Mouse (Mus musculus): ENCODE measurements at regions not wholly inside any gene's neighbourhood (a gene's known extent, or its start where the extent isn't known, plus 50 kb on each side); places are given as distances from the start of the nearest gene placed in this dataset.

GRCm38 (mm10) chr6:103312149-103312548, 198.2 kb upstream of the Chl1 start:
- no peak for DNase-seq (ENCODE audit: low read depth, low spot score)

- DNase-seq (ENCODE audit: low read depth, low spot score): no peak
Measured at GRCm38 (mm10) chr6:103312935-103313334, 197.5 kb upstream of the Chl1 start.

DNA sequence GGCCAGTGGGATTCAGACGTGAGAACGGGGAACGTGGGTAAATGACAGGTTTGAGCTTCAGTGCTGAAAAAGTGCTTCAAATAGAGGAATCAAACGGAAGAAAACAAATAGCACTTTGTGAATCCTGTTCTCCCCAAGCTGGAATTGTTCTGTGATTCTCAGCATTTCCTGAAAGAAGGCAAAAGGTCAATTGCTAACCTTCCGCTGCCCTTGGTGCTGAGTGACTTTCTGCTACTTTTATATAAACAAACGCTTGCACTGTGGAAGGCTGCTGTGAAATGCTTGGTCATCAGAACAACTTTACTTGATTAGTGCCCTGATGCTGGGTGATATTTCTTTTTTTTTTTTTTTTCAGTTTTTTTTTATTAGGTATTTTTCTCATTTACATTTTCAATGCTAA, 192.3 kb upstream of the Chl1 start:
- DNase-seq (ENCODE audit: low read depth, low spot score): peak; percentile 13

GRCm38 (mm10) chr6:103318677-103319359, 191.6 kb upstream of the Chl1 start:
- DNase-seq (ENCODE audit: low read depth, low spot score): no peak

DNA sequence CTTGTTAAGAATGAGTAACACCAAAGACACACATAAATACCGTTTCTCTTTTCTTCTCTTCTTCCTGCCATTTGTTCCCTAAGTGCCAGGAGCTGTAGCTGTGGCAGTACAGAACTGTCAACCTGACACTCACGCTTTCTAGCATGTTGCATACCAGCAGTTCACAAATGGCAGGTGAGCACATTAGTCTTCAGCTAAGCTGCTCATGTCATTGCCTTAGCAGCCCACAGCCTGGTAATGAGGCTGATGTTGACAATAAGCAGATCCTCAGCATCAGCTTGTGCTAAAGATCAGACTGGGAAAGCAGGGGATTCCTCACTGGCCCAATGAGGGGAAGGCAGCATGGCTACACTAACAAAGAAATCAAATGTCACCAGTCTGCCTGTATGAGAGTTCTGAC, 190.4 kb upstream of the Chl1 start:
- DNase-seq (ENCODE audit: low read depth, low spot score): no peak

- DNase-seq (ENCODE audit: low read depth, low spot score): no peak
Measured at GRCm38 (mm10) chr6:103320550-103320949, 189.8 kb upstream of the Chl1 start.

GRCm38 (mm10) chr6:103321058-103321457, 189.3 kb upstream of the Chl1 start:
- no peak for DNase-seq (ENCODE audit: low read depth, low spot score)

- DNase-seq (ENCODE audit: low read depth, low spot score): no peak
Measured at GRCm38 (mm10) chr6:103322442-103322841, 187.9 kb upstream of the Chl1 start.

- DNase-seq (ENCODE audit: low read depth, low spot score): no peak
Measured at GRCm38 (mm10) chr6:103335683-103336082, 174.7 kb upstream of the Chl1 start.

GRCm38 (mm10) chr6:103339961-103340732, 170.2 kb upstream of the Chl1 start:
- DNase-seq (ENCODE audit: low read depth, low spot score): no peak

- DNase-seq (ENCODE audit: low read depth, low spot score): no peak
Measured at GRCm38 (mm10) chr6:103343515-103343914, 166.9 kb upstream of the Chl1 start.

DNA sequence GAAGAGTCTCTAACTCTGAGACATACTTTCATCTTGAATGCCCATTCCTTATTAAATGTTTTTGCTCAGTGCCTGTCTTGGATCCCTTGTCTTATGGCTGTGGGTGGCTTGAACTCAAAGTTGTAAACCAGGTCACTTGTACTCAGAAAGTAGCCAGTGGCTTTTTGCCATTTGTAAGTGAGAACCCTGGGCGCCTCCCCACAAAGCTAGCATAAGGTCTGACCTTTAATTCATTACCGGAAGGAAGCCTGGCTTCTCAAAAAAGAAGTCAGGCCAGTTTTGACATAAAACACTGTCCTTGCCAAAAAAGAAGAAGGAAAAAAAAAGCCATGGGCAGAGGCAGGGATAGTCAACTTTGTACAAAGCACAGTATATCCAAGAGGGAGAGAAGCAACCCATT, 166.0 kb upstream of the Chl1 start:
- no peak for DNase-seq (ENCODE audit: low read depth, low spot score)

GRCm38 (mm10) chr6:103345195-103345594, 165.2 kb upstream of the Chl1 start:
- DNase-seq (ENCODE audit: low read depth, low spot score): no peak

DNA sequence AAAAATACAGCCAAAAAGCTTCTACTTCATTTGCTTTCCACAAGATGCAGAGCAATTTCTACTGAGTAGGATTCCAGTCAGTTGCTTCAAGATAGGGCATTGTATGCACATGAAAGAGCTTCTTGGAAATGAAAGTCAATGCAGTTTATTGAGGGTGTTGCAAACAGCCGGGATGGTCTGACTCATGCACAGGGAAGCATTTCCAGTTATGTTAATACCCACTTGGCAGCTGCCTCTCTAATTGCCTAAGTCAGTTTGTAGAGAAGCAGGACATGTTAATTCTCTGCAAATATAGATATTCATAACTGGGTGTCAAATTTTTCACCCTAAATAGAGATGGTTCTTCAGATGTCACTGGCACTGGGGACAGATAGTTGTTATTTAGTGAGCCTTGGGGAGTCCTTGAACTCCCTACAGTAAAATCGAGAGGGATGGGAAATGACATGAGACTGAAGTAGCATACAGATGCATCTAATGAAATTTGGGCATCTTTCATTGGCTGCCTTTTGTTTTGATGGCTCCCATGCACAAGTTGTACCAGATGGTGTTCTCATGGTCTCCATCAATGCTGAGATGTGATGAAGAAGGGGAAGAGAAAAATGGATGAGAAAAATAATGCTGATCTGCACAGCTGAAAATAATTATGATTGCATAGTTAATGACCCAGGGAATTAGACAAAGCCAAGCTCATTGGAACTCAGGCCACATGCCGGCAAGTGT, 157.8 kb upstream of the Chl1 start:
- no peak for DNase-seq (ENCODE audit: low read depth, low spot score)

DNA sequence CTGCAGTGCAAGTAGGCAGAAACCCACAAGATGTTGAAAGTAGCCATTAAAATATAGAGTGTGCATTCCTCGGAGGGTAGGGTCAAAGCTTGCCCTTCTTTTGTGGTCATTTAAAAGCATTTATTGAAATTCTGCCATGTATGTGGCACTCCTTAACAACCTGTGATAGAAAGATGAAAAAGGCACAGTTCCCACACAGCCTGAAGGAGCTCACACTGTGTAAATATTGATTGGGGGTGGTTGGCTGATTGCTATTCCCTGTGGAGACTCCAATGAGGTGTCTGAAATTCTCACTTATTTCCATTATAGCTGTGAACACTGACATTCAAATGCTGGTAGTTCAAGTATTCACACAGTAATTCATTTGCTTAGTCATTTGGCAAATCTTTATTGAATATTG, 157.0 kb upstream of the Chl1 start:
- no peak for DNase-seq (ENCODE audit: low read depth, low spot score)

DNA sequence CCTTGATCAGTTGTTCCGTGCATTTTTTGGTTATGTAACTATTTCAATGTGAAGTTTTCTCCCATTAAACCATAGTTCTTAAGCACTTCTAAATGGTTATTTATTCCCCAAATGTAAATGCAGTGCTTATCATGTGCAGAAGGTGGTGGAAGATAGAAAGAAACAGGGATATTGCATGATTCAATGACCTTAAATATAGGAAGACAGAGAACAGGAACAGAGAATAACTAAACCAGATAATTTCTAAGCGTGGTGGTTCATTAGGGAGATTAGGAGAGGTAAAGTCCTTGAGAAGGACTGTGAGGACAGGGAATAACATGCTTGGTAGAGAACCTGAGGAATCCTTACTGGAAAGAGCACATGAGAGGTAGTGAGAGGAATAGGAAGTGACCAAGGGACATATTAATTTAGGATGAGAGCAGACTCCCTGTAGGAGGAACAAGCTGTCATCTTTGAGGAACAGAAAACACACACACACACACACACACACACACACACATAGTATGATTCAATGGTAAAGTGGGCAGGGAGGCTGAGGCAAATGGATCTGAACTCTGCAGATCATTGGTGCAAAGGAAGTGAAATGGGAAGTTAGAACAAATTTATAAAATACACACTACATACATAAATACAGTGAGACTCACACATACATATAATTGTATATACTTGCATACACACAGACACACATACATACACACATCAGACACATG, 143.4 kb upstream of the Chl1 start:
- DNase-seq (ENCODE audit: low read depth, low spot score): no peak

DNA sequence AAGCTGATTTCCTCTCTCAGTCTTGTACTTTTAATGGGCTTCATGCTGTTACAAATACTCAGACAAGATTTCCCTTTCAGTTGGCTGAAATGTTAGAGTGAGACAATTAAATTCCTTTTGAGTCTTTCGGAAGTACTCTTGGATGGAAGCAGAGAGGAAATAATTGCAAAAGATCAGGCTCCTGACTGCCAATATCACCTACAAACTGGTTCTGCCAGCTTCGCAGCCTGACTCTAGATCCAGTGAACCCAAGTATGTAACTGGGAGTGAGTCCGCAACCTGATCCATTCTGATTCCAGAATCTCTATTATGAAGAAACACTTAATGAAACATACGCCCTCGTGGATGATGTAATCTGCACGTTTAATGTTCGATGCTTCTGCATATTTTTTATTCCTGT, 135.4 kb upstream of the Chl1 start:
- DNase-seq (ENCODE audit: low read depth, low spot score): peak; percentile 1

- no peak for DNase-seq (ENCODE audit: low read depth, low spot score)
Measured at GRCm38 (mm10) chr6:103377277-103377676, 133.1 kb upstream of the Chl1 start.

GRCm38 (mm10) chr6:103378047-103378446, 132.3 kb upstream of the Chl1 start:
- DNase-seq (ENCODE audit: low read depth, low spot score): no peak

DNA sequence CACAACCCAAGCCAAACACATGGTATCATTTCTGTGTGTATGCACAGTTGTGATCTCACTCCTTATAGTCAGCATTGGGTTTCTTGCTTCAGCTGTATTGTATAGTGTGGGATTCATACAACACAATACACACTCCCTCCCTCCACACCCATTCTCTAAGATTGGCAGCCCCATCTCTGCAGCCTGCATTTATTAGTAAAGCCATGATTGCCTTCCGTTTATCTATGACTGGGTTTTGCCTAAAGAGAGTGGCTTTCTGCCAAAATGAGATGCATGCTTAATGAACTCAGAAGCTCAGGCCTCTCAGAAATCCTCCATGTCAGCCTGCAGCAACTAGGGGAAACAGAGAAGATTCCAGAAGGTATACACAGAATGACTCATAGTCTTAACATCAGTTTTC, 129.4 kb upstream of the Chl1 start:
- DNase-seq (ENCODE audit: low read depth, low spot score): no peak

DNA sequence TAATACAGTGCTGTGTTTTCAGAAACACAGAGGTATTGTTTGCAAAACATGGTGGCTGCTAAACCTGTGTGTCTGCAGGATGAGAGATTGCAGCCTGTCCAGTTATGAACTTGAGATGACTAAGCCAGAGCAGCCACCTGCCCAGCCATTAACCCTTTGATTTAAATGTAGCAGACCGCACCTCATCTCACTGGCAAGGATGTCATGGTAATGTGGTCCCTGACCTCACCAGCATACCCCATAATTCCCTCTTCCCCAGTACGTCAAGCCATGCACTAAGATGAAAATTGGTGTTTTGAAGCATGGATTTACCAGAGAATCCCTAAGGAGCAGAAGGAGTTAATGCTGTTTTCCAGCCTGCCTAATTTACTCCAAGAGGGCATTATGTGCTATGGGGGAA, 128.5 kb upstream of the Chl1 start:
- DNase-seq (ENCODE audit: low read depth, low spot score): no peak

GRCm38 (mm10) chr6:103386591-103386990, 123.8 kb upstream of the Chl1 start:
- no peak for DNase-seq (ENCODE audit: low read depth, low spot score)
